Mouse (Mus musculus) layer of hippocampus, postnatal 25 days (tissue): ENCODE results near the gene Tanc2. TPM values are rescaled to one million over a fixed set of nuclear protein-coding genes. Genes with fewer than 3 reads are reported as not detected.

Source experiments
- DNase-seq, 2 experiments: peaks; one replicate each; pipeline ENCODE4 v3.0.0; 2022; ENCODE audit warnings: mixed read lengths in 2 of 2, low spot score in 1 of 2; ENCODE audit errors: extremely low spot score in 1 of 2
- total RNA-seq, 2 experiments: library from RNA; stranded (reverse); gene quantifications; 2 replicates each; pipeline ENCODE4 v1.2.3; 2021

The Tanc2 gene
- total RNA-seq, 2 experiments from 2014 or later, result 138 to 179 TPM

- DNase-seq, result no peak
Observed at GRCm38 (mm10) chr11:105920098-105920785, 330.5 kb downstream of the Tanc2 start.

- no peak for DNase-seq
Observed at GRCm38 (mm10) chr11:105920836-105921235, 331.1 kb downstream of the Tanc2 start.

- no peak for DNase-seq
Observed at GRCm38 (mm10) chr11:105921275-105921674, 331.5 kb downstream of the Tanc2 start.

GRCm38 (mm10) chr11:105922769-105923663 lies 333.2 kb downstream of the Tanc2 start:
- DNase-seq, result no peak

GRCm38 (mm10) chr11:105927065-105928030 lies 337.6 kb downstream of the Tanc2 start:
- peak; percentile 53 to 76 for DNase-seq

GRCm38 (mm10) chr11:105928171-105928570 lies 338.4 kb downstream of the Tanc2 start:
- no peak for DNase-seq

GRCm38 (mm10) chr11:105931380-105931779 lies 341.6 kb downstream of the Tanc2 start:
- no peak for DNase-seq

GRCm38 (mm10) chr11:105933746-105934145 lies 344.0 kb downstream of the Tanc2 start:
- no peak for DNase-seq

- no peak for DNase-seq
Observed at GRCm38 (mm10) chr11:105934303-105934711, 344.5 kb downstream of the Tanc2 start.

GRCm38 (mm10) chr11:105934816-105935215 lies 345.0 kb downstream of the Tanc2 start:
- DNase-seq, result no peak

GRCm38 (mm10) chr11:105935496-105935895 lies 345.7 kb downstream of the Tanc2 start:
- DNase-seq, result no peak

- DNase-seq, result peak in 1 of 2 experiments; percentile 30
Observed at GRCm38 (mm10) chr11:105936200-105936599, 346.4 kb downstream of the Tanc2 start.

GRCm38 (mm10) chr11:105936974-105937373 lies 347.2 kb downstream of the Tanc2 start:
- no peak for DNase-seq

GRCm38 (mm10) chr11:105938771-105939170 lies 349.0 kb downstream of the Tanc2 start:
- DNase-seq, result no peak

- DNase-seq, result no peak
Observed at GRCm38 (mm10) chr11:105941973-105942372, 352.2 kb downstream of the Tanc2 start.

GRCm38 (mm10) chr11:105943133-105944102 lies 353.6 kb downstream of the Tanc2 start:
- DNase-seq, result no peak

- DNase-seq, result peak; percentile 50 to 52
Observed at GRCm38 (mm10) chr11:105944126-105944621, 354.4 kb downstream of the Tanc2 start.

- no peak for DNase-seq
Observed at GRCm38 (mm10) chr11:105944770-105945672, 355.2 kb downstream of the Tanc2 start.
